Mouse (Mus musculus): ENCODE measurements around the gene Trmt2b. TPM values are rescaled to one million over a fixed set of nuclear protein-coding genes. Genes with fewer than 3 reads are reported as not detected.
"Not testable (repeated sequence)": the region's sequence is repeated elsewhere in the genome, so short reads cannot be mapped to it uniquely, and the experiment has no call there.

Gene Trmt2b
- polyA plus RNA-seq (2012), result 0.06 and 0.20 TPM in 2 replicates

DNA sequence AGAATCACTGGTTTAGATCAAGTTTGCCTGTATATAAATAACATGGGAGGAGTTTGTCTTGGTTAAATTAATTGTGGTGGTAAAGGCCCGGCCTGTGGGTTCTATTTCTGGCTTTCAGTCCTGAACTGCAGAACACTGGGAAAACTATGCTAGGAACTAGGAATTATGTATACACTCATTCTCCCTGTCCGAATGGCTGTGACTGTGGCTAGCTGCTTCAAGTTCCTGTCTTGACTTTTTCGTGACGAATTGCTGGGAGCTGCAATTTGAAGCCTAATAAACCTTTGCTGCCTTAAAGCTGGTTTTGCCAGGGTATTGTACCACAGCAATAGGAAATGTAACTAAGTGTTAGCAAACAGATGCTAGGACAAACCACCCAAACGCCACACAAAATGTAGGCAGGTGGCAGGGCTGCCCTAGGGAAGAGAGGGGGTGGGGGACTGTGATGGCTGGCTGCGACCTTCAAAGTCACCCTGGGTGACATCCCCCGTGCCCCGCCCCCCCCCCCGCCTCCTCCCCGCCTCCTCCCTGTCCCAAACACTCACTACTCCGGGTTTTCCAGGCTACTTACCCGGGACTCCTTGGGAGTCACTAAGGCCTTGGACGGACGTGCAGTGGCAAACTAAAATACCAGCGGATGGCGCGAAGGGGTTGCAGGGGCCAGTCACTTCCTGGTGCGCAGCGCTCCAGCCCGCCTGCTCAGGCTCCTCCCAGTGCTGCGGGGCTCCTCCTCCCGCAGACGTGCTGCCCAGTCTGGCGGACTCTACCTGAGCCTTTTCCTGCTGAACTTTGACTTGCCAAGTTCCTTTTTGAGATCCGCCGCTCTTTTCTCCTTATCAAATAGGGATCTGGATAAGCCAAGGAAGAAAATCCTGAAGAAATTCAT lies at the start of gene Trmt2b:
Gene Trmt2b (minus strand): TSS at position 710 of the 886 bp plus-strand sequence.
- peaks cover 8% of the 10 kb centered on the region for H3K4me1 ChIP-seq (ENCODE audit: control insufficient read depth)
- TF ChIP-seq TAL1 (IDR thresholded peaks at IDR 0.05; ENCODE audit: low read length) (no peak), GATA1 (IDR thresholded peaks at IDR 0.05; ENCODE audit: low read length) (no peak)
- no peaks in the 10 kb centered on the region for H3K9me3 ChIP-seq (ENCODE audit: control insufficient read depth, low read length)
- H3K27me3 ChIP-seq (ENCODE audit: control insufficient read depth), result no peaks in the 10 kb centered on the region
- H3K4me3 ChIP-seq (replicated peaks), result peak within 1 kb of the TSS; percentile 67
- no peaks in the 10 kb centered on the region for H3K36me3 ChIP-seq (ENCODE audit: control insufficient read depth)

DNA sequence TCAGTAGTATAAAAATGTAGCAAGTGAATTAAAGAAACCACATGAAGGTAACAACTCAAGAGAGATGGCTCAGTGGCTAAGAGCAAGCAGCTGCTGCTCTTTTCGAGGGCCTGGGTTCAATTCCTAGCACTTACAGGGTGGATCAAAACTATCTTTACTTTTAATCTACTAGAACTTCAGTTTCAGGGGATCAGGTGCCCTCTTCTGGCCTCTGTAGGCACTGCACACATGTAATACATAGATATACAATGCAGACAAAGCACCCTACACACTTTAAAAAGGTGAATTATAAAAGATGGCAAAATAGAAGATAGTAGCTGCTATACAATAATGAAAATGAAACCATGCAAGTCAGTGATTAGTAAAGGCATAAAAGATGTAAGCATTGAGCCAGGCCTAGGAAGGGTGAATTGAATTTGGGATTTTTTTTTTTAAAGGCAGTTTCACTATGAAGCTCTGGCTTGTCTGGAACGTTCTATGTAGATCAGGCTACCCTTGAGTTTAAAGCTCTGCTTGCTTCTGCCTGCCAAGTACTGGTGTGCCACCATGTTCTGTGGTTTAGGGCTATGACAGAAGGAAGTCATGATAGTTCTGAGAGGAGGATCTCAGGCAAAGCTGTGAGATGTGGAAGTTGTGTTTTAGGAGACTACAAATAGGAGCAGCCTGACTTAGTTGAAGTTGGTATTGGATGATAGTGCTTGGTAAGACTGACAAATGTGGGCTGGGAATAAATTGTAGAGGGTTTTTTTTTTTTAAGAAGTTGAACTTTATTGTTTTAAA lies 42.6 kb upstream of the Trmt2b start:
- Histone ChIP-seq H3K27me3 (ENCODE audit: control insufficient read depth) (no peaks in the 10 kb centered on the region), H3K36me3 (ENCODE audit: control insufficient read depth) (peaks cover 89% of the 10 kb centered on the region), H3K4me1 (ENCODE audit: control insufficient read depth) (no peaks in the 10 kb centered on the region), H3K4me3 (replicated peaks) (no peak overlapping the region), H3K9me3 (ENCODE audit: control insufficient read depth, low read length) (no peaks in the 10 kb centered on the region)
- TF ChIP-seq TAL1 (IDR thresholded peaks at IDR 0.05; ENCODE audit: low read length) (no peak), GATA1 (IDR thresholded peaks at IDR 0.05; ENCODE audit: low read length) (no peak)

DNA sequence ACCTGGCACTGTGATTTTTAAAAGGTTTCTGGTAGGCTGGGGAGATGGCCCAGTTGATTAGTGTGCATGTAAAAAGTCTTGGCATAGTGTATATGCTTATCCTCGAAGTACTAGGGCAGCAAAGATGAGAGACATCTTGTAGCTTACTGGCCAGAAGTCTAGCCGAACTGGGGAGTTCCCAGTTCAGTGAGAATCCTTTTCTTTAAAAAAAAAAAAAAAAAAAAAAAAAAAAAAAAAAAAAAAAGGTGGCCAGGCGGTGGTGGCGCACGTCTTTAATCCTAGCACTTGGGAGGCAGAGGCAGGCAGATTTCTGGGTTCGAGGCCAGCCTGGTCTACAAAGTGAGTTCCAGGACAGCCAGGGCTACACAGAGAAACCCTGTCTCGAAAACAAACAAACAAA lies 34.4 kb upstream of the Trmt2b start:
- not testable (repeated sequence) for H3K27me3 ChIP-seq (ENCODE audit: control insufficient read depth); H3K4me3 ChIP-seq (replicated peaks); H3K9me3 ChIP-seq (ENCODE audit: control insufficient read depth, low read length)
- Histone ChIP-seq H3K36me3 (ENCODE audit: control insufficient read depth) (peaks cover 66% of the 10 kb centered on the region), H3K4me1 (ENCODE audit: control insufficient read depth) (peaks cover 18% of the 10 kb centered on the region)

DNA sequence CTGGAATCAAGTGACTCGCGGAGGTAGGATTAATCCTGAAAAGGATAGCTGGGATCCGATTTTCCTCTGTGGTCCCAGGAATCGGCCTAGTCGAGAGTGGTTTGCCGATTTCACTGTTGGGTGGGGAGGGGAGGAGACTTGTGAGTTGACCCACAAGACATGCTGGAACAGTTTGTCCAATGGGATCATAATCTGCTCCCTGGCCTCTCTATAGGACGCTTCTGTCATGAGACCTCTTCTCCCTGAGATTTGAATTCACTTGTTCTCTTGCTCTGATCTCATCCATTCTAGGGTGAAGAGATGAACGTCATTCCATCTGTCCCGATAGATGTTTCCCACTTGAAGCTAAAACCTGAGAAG lies 31.5 kb upstream of the Trmt2b start:
- Histone ChIP-seq H3K4me3 (replicated peaks) (peak overlapping the region; percentile 83), H3K9me3 (ENCODE audit: control insufficient read depth, low read length) (peaks cover 2% of the 10 kb centered on the region; the same call in 1 of the 2 replicates), H3K36me3 (ENCODE audit: control insufficient read depth) (peaks cover 41% of the 10 kb centered on the region), H3K27me3 (ENCODE audit: control insufficient read depth) (no peaks in the 10 kb centered on the region; the same call in 1 of the 2 replicates), H3K4me1 (ENCODE audit: control insufficient read depth) (peaks cover 18% of the 10 kb centered on the region)
- TF ChIP-seq GATA1 (IDR thresholded peaks at IDR 0.05; ENCODE audit: low read length) (no peak), TAL1 (IDR thresholded peaks at IDR 0.05; ENCODE audit: low read length) (no peak)

DNA sequence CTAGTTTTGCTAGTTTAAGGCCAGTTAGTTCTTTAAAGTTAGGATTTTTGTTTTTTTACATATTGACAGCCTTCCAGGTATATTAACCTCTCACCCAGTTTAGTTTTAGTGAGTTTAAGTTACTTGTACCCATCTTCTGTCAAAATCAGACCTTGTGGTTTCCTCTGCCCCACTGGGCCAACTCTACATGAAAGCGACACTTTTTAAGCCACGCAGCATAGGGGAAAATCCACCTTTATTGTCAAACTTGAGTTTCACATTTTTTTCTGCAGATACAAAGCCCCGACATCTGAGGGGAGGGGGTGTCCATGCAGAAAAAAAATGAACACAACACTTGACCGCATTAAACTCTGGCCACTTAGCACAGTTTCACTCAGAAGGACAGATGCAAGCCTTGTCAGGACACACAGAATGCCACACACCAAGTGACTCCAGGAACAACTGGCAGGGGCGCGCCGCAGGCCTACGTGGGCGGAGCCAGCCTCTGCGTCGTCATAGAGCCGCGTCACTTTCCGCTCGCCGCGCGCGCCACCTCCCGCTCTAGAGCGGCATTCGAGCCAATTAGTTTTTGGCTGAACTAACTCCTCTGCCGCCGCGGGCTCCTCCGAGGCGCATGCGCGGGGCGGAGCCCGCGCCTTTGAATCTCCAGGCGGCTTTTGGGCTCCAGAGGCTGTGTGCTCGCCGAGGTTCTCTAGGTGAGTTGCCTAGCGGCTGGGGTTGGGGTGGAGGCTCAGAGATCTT lies 30.9 kb upstream of the Trmt2b start, which contains the start of gene Cenpi:
Gene Cenpi (plus strand): TSS at position 551 of the 741 bp plus-strand sequence.
- peaks cover 2% of the 10 kb centered on the region; the same call in 1 of the 2 replicates for H3K9me3 ChIP-seq (ENCODE audit: control insufficient read depth, low read length)
- TF ChIP-seq TAL1 (IDR thresholded peaks at IDR 0.05; ENCODE audit: low read length), result no peak
- TF ChIP-seq GATA1 (IDR thresholded peaks at IDR 0.05; ENCODE audit: low read length), result no peak
- H3K36me3 ChIP-seq (ENCODE audit: control insufficient read depth), result peaks cover 36% of the 10 kb centered on the region
- H3K27me3 ChIP-seq (ENCODE audit: control insufficient read depth), result no peaks in the 10 kb centered on the region; the same call in 1 of the 2 replicates
- H3K4me3 ChIP-seq (replicated peaks), result peak within 1 kb of the TSS; percentile 83
- H3K4me1 ChIP-seq (ENCODE audit: control insufficient read depth), result peaks cover 18% of the 10 kb centered on the region

DNA sequence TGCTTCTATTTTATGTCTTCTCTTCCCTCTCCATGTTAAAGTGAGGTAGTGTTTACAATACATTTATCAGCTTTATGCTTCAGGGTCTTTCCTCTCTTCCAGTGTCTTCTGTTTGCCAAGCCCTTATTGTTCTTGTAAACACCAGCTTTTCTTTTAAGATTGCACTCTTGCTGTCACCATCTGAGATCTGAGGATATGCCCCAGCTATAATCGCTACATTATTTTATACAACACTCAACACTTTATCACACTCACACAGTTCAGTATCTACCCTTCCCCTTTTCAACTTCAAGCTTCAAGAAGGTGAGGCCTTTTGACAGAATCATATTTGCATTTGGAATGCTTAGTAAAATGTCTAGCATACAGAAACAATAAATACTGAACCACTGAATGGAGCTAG lies 26.5 kb upstream of the Trmt2b start:
- Histone ChIP-seq H3K27me3 (ENCODE audit: control insufficient read depth) (no peaks in the 10 kb centered on the region; the same call in 1 of the 2 replicates), H3K4me1 (ENCODE audit: control insufficient read depth) (peaks cover 7% of the 10 kb centered on the region), H3K36me3 (ENCODE audit: control insufficient read depth) (no peaks in the 10 kb centered on the region), H3K4me3 (replicated peaks) (no peak overlapping the region), H3K9me3 (ENCODE audit: control insufficient read depth, low read length) (peaks cover 2% of the 10 kb centered on the region; the same call in 1 of the 2 replicates)
- TF ChIP-seq TAL1 (IDR thresholded peaks at IDR 0.05; ENCODE audit: low read length) (no peak), GATA1 (IDR thresholded peaks at IDR 0.05; ENCODE audit: low read length) (no peak)

GRCm38 (mm10) chrX:134300219-134300618 lies 23.4 kb upstream of the Trmt2b start:
- no peak for TF ChIP-seq GATA1 (IDR thresholded peaks at IDR 0.05; ENCODE audit: low read length)
- Histone ChIP-seq H3K4me1 (ENCODE audit: control insufficient read depth) (no peaks in the 10 kb centered on the region), H3K36me3 (ENCODE audit: control insufficient read depth) (no peaks in the 10 kb centered on the region), H3K27me3 (ENCODE audit: control insufficient read depth) (peaks cover 27% of the 10 kb centered on the region), H3K9me3 (ENCODE audit: control insufficient read depth, low read length) (no peaks in the 10 kb centered on the region), H3K4me3 (replicated peaks) (no peak overlapping the region)

DNA sequence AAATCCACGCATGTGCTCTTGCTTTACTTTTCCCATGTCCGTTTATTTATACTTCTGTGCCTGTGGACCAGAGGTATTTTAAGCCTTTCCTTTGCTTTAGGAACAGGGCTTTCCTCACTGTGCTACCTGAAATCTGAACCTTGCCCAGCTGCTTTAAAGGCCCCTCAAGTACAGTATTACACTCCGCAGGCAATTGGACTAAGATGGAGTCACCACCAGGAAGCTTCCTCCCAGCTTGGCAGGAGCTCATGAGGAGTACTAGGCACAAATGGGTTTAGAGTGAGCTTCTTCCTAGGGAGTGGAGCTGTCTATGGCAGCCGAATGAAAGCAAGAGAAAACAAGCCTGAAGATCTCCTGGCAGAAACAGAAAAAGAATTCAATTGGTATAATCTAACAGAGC lies 20.4 kb upstream of the Trmt2b start:
- Histone ChIP-seq H3K9me3 (ENCODE audit: control insufficient read depth, low read length) (no peaks in the 10 kb centered on the region), H3K4me1 (ENCODE audit: control insufficient read depth) (no peaks in the 10 kb centered on the region), H3K27me3 (ENCODE audit: control insufficient read depth) (peaks cover 53% of the 10 kb centered on the region), H3K36me3 (ENCODE audit: control insufficient read depth) (no peaks in the 10 kb centered on the region), H3K4me3 (replicated peaks) (no peak overlapping the region)
- no peak for TF ChIP-seq TAL1 (IDR thresholded peaks at IDR 0.05; ENCODE audit: low read length)

DNA sequence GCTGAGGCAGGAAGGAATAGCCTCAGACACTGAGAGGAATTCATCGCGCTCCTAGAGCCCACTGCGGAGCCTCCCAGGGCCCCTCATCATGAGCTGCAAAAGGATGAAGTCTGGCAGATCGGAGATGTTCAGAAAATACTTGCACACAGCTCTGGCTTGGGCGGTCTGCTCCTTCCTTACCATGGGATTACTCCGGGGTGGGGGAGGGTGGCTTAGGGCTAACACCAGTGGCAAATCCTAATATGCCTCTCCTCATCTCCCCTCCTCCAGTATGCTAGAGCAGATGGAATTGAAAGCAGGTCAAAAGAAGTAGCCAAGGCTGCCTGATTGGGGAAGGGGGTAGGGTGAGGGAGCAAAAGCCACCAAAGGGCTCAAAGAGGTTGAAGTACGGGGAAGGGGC lies 20.0 kb upstream of the Trmt2b start:
- H3K27me3 ChIP-seq (ENCODE audit: control insufficient read depth), result peaks cover 54% of the 10 kb centered on the region
- no peak overlapping the region for H3K4me3 ChIP-seq (replicated peaks)
- H3K4me1 ChIP-seq (ENCODE audit: control insufficient read depth), result no peaks in the 10 kb centered on the region
- no peaks in the 10 kb centered on the region for H3K9me3 ChIP-seq (ENCODE audit: control insufficient read depth, low read length)
- H3K36me3 ChIP-seq (ENCODE audit: control insufficient read depth), result no peaks in the 10 kb centered on the region
- TF ChIP-seq TAL1 (IDR thresholded peaks at IDR 0.05; ENCODE audit: low read length) (no peak), GATA1 (IDR thresholded peaks at IDR 0.05; ENCODE audit: low read length) (no peak)
